In genomic region chr1:37998371-37999199, GRCm38 (mm10) we compare ENCODE assay signal across 9 mouse cellular contexts. TPM values are rescaled to one million over a fixed set of nuclear protein-coding genes. Genes with fewer than 3 reads are reported as not detected.
DNase-seq lines count a peak whose midpoint lies in the region; ATAC-seq and TF ChIP-seq lines count a peak whose summit lies in the region.
"Had no signal": no experiment of that assay in that cellular context is flagged by ENCODE, and none has a peak within 500 bp of the region (broad histone marks: within the 10 kb centered on the region; RNA-seq: fewer than 3 reads in every experiment).

No protein-coding gene starts in this region.

- peaks cover 20% of the 10 kb centered on the region for H3K36me3 ChIP-seq in limb, embryonic 13.5 days

- no peak for DNase-seq in gastrocnemius, adult 2 months
- no peak for DNase-seq in gastrocnemius, adult 18-20 months (ENCODE audit: low spot score)
- DNase-seq in CD4-positive helper T cell, adult 2 months (ENCODE audit: low read depth, low spot score), result peak; percentile 21
- no peak for DNase-seq in B cell, adult 2 months
- DNase-seq in cerebellum, adult 11-12 months, result no peak

- H3K4me3 ChIP-seq in gastrocnemius, adult 2 months, result peak overlapping the region; percentile 79
- H3K4me3 ChIP-seq in limb, embryonic 13.5 days, result peak overlapping the region; percentile 96
- H3K4me3 ChIP-seq in olfactory bulb, adult 2 months (ENCODE audit: insufficient read depth, low read depth, low read length), result peak overlapping the region; percentile 82

- no peak for TF ChIP-seq CTCF in gastrocnemius, adult 2 months (IDR thresholded peaks at IDR 0.05)
- TF ChIP-seq CTCF in olfactory bulb, adult 2 months (IDR thresholded peaks at IDR 0.05; ENCODE audit: insufficient read depth, low read depth, low read length), result no peak

- H3K4me1 ChIP-seq in limb, embryonic 13.5 days, result peaks cover 18% of the 10 kb centered on the region
- H3K4me1 ChIP-seq in olfactory bulb, adult 2 months (ENCODE audit: control insufficient read depth, insufficient read depth, low read length), result no peaks in the 10 kb centered on the region

- H3K9ac ChIP-seq in limb, embryonic 13.5 days, result peak overlapping the region; percentile 95

- H3K27ac ChIP-seq in gastrocnemius, adult 2 months, result peak overlapping the region; percentile 97
- H3K27ac ChIP-seq in limb, embryonic 13.5 days, result peak overlapping the region; percentile 88
- no peak overlapping the region for H3K27ac ChIP-seq in olfactory bulb, adult 2 months (ENCODE audit: insufficient read depth, low read depth, low read length)

- H3K4me2 ChIP-seq in limb, embryonic 13.5 days (replicated peaks), result peak overlapping the region; percentile 82

- no peak for TF ChIP-seq POLR2A in olfactory bulb, adult 2 months (IDR thresholded peaks at IDR 0.05; ENCODE audit: insufficient read depth, low read depth, low read length)

- WGBS in limb, embryonic 13.5 days, result 3% methylated on average over 29 of the region's 47 CpGs
- 5% methylated on average over 45 of the region's 47 CpGs for WGBS in olfactory bulb, adult 2 months

- no peaks in the 10 kb centered on the region for H3K27me3 ChIP-seq in limb, embryonic 13.5 days

- H3K9me3 ChIP-seq in limb, embryonic 13.5 days, result no peaks in the 10 kb centered on the region

- intact Hi-C loops in gastrocnemius, adult 2 months (cut with DNase I), result loop anchor here (2.0 to 10.0 kb wide), 4 partner anchors 106 to 564 kb away; partner anchors contain the start of genes Coa5, Lipt1, Mitd1 and Mrpl30

- peak; percentile 39 for ATAC-seq in erythroid progenitor cell, adult 5-6 weeks (replicated peaks; ENCODE audit: low FRiP score, poor library complexity, severe bottlenecking)
- ATAC-seq in limb, embryonic 13.5 days (ENCODE audit: low FRiP score, low read depth), result peak; percentile 12

RNA-seq across cellular contexts. Expression of gene Eif5b, which starts 0.8 kb away (rescaled TPM):
- 10 to 100 TPM; 42.9 to 44.5 TPM for total RNA-seq in gastrocnemius, adult 2 months (2021)
- total RNA-seq in gastrocnemius, adult 18-20 months (2021), result 10 to 100 TPM; 46.7 to 58.9 TPM
- total RNA-seq in erythroid progenitor cell, adult 5-6 weeks (2015; ENCODE audit: low replicate concordance), result 14.4 and 14.7 TPM in 2 replicates
- total RNA-seq in erythroid progenitor cell, adult 5-6 weeks (2017; ENCODE audit: low replicate concordance), result 12.9 and 14.9 TPM in 2 replicates
- polyA plus RNA-seq in limb, embryonic 13.5 days (2015; fragmentation: Nextera tagmentation; extraction: Ambion mirVana), result 33.8 TPM in 2 replicates
- 38.8 TPM in 1 of 2 replicates, not detected in the other for polyA plus RNA-seq in olfactory bulb, adult 2 months (2012; ENCODE audit: insufficient read depth, insufficient read length, low replicate concordance, missing spikeins)

RNA-seq across cellular contexts. Expression of gene Txndc9, which starts 0.9 kb away (rescaled TPM):
- total RNA-seq in gastrocnemius, adult 2 months (2021), result 10 to 100 TPM; 34.1 to 34.2 TPM
- 10 to 100 TPM; 28.9 to 35.5 TPM for total RNA-seq in gastrocnemius, adult 18-20 months (2021)
- 26.8 and 59.1 TPM in 2 replicates for total RNA-seq in erythroid progenitor cell, adult 5-6 weeks (2015; ENCODE audit: low replicate concordance)
- 27.0 and 43.0 TPM in 2 replicates for total RNA-seq in erythroid progenitor cell, adult 5-6 weeks (2017; ENCODE audit: low replicate concordance)
- 139 and 153 TPM in 2 replicates for polyA plus RNA-seq in limb, embryonic 13.5 days (2015; fragmentation: Nextera tagmentation; extraction: Ambion mirVana)
- polyA plus RNA-seq in olfactory bulb, adult 2 months (2012; ENCODE audit: insufficient read depth, insufficient read length, low replicate concordance, missing spikeins), result not detected in 2 replicates

RNA-seq across cellular contexts. Expression of gene Lyg1, which starts 41.0 kb away (rescaled TPM):
- not detected for total RNA-seq in gastrocnemius, adult 2 months (2021)
- not detected for total RNA-seq in gastrocnemius, adult 18-20 months (2021)
- not detected in 2 replicates for total RNA-seq in erythroid progenitor cell, adult 5-6 weeks (2015; ENCODE audit: low replicate concordance)
- total RNA-seq in erythroid progenitor cell, adult 5-6 weeks (2017; ENCODE audit: low replicate concordance), result not detected in 2 replicates
- polyA plus RNA-seq in limb, embryonic 13.5 days (2015; fragmentation: Nextera tagmentation; extraction: Ambion mirVana), result not detected in 2 replicates
- polyA plus RNA-seq in olfactory bulb, adult 2 months (2012; ENCODE audit: insufficient read depth, insufficient read length, low replicate concordance, missing spikeins), result not detected in 2 replicates
- total RNA-seq: adrenal gland, postnatal 36 days had no signal
